Mouse (Mus musculus): Measurements from ENCODE around the gene Cc2d2b.

GRCm38 (mm10) chr19:40723516-40723915, 25.0 kb upstream of the Cc2d2b start:
- TF ChIP-seq CTCF (IDR thresholded peaks at IDR 0.05; ENCODE audit: insufficient read depth, low read depth, low read length): no peak
- no peak for TF ChIP-seq POLR2A (IDR thresholded peaks at IDR 0.05; ENCODE audit: insufficient read depth, low read depth, low read length)

All from olfactory bulb, adult 2 months (tissue).